Mouse (Mus musculus): ENCODE results near the gene Gli1.
"Not testable (repeated sequence)": the region's sequence is repeated elsewhere in the genome, so short reads cannot be mapped to it uniquely, and the experiment has no call there.

Gli1 gene

GRCm38 (mm10) chr10:127326017-127326801, 15.6 kb downstream of the Gli1 start:
- in situ Hi-C loops (cut with MboI; ENCODE audit: low pct_unique_long_range_greater_than_20kb in 1 of 2, low sequenced_read_pairs in 2 of 2, unreplicated experiment in 1 of 2): no loop called here

- in situ Hi-C loops (cut with MboI; ENCODE audit: low pct_unique_long_range_greater_than_20kb in 1 of 2, low sequenced_read_pairs in 2 of 2, unreplicated experiment in 1 of 2): no loop called here
Measured at GRCm38 (mm10) chr10:127325454-127326016, 16.2 kb downstream of the Gli1 start.

DNA sequence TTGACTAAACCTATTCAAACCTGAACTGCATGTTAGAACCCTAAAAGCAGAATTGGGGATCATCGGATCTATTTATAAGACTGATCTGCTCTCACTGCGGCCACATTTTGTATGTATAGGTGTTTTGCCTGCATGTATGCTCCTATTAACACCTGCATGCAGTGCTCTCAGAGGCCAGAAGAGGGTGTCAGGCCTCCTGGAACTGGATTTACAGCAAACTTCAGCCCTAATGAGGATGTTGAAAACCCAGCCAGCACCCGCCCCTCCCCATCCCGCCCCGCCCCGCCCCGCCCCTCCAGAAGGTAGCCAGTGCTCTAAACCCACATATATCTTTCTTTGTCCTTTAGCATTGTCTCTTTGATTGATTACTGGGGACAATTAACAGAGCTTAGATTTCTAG, 17.3 kb downstream of the Gli1 start:
- in situ Hi-C loops (cut with MboI; ENCODE audit: low pct_unique_long_range_greater_than_20kb in 1 of 2, low sequenced_read_pairs in 2 of 2, unreplicated experiment in 1 of 2): no loop called here

- in situ Hi-C loops (cut with MboI; ENCODE audit: low pct_unique_long_range_greater_than_20kb in 1 of 2, low sequenced_read_pairs in 2 of 2, unreplicated experiment in 1 of 2): no loop called here
Measured at GRCm38 (mm10) chr10:127323131-127323855, 18.5 kb downstream of the Gli1 start.

DNA sequence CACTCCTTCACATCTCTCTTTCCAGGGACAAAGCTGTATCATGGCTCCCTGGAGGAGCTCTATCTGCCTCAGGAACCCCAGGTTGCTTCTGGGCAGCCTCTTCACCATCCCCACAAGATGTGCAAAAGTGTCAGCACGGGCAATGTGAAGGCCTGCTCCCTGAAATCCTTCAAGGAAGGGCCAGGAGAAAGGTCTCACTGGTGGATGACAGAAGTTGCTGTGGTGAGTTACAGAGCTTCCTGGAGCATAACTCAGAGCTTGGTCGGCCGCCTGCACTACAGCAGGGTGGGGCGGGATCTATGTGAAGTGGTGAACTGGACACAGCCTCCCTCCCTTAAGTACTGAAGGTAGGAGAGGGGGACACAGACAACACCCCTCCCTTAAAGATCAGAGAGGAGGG, 19.1 kb downstream of the Gli1 start:
- in situ Hi-C loops (cut with MboI; ENCODE audit: low pct_unique_long_range_greater_than_20kb in 1 of 2, low sequenced_read_pairs in 2 of 2, unreplicated experiment in 1 of 2): no loop called here

DNA sequence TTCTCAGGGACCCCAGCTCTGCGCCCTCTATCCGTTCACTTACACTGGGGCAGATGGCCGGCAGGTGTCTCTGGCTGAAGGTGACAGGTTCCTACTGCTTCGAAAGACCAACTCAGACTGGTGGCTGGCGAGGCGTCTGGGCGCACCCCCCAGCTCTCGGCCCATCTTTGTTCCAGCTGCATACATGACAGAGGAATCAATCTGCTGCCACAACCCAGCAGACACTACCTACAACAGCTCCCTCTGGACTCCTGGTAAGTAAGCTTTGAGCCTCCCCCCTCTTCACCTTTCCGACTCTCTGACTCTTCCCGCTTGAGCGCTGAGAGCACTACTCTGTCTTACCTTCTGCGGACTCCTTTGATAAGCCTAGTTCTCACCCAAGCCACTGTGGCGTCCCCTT, 19.6 kb downstream of the Gli1 start:
- in situ Hi-C loops (cut with MboI; ENCODE audit: low pct_unique_long_range_greater_than_20kb in 1 of 2, low sequenced_read_pairs in 2 of 2, unreplicated experiment in 1 of 2): no loop called here

DNA sequence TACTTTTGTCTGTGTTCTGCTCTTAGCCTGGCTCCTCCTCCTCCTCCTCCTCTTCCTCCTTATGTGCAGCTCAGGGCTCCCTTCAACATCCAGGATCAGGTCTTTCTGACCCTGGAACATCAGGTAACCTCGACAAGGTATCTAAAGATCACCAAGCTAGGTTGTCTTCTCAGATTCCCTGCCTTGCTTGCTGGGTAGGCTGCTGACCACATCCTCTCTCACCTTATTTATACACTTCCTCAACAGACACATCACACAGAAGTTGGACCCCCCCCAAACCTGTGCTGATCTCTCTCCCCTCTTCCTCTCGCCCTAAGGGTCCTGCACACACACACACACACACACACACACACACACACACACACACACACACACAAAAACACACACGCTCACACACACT, 20.2 kb downstream of the Gli1 start, which contains the start of gene Arhgap9:
Arhgap9 (plus strand) TSS at position 344 of the 400 bp plus-strand sequence.
- in situ Hi-C loops (cut with MboI; ENCODE audit: low pct_unique_long_range_greater_than_20kb in 1 of 2, low sequenced_read_pairs in 2 of 2, unreplicated experiment in 1 of 2): no loop called here

- in situ Hi-C loops (cut with MboI; ENCODE audit: low pct_unique_long_range_greater_than_20kb in 1 of 2, low sequenced_read_pairs in 2 of 2, unreplicated experiment in 1 of 2): no loop called here
Measured at GRCm38 (mm10) chr10:127319969-127320368, 21.8 kb downstream of the Gli1 start.

GRCm38 (mm10) chr10:127318009-127318408, 23.8 kb downstream of the Gli1 start:
- in situ Hi-C loops (cut with MboI; ENCODE audit: low pct_unique_long_range_greater_than_20kb in 1 of 2, low sequenced_read_pairs in 2 of 2, unreplicated experiment in 1 of 2): no loop called here

DNA sequence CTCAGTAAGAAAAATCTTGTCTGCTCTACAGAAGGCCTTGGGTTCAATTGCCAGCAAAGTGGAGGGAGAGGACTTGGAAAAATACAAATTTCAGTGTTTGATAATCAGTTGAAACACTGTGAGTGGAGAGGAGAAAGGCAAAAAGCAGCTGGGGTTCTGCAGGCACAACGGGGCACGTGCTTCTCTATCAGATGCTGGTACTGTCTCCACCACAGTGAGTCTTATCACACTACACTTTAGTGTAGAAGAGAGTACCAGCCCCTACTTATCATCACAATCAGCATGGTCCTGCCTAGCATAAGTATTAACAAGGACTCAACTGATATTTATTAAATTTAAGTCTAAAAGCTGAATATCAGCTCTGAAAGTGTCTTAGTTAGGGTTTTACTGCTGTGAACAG, 24.5 kb downstream of the Gli1 start:
- in situ Hi-C loops (cut with MboI; ENCODE audit: low pct_unique_long_range_greater_than_20kb in 1 of 2, low sequenced_read_pairs in 2 of 2, unreplicated experiment in 1 of 2): no loop called here

GRCm38 (mm10) chr10:127314950-127315349, 26.8 kb downstream of the Gli1 start:
- in situ Hi-C loops (cut with MboI; ENCODE audit: low pct_unique_long_range_greater_than_20kb in 1 of 2, low sequenced_read_pairs in 2 of 2, unreplicated experiment in 1 of 2): not testable (repeated sequence)

DNA sequence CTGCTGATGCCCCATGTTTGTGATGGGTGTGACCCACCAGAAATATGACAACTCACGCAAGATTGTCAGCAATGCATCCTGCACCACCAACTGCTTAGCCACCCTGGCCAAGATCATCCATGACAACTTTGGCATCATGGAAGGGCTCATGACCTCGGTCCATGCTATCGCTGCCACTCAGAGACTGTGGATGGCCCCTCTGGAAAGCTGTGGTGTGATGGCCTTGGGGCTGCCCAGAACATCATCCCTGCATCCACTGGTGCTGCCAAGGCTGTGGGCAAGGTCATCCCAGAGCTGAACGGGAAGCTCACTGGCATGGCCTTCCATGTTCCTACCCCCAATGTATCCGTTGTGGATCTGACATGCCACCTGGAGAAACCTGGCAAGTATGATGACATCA, 28.3 kb downstream of the Gli1 start:
- in situ Hi-C loops (cut with MboI; ENCODE audit: low pct_unique_long_range_greater_than_20kb in 1 of 2, low sequenced_read_pairs in 2 of 2, unreplicated experiment in 1 of 2): not testable (repeated sequence)

GRCm38 (mm10) chr10:127312858-127313257, 28.9 kb downstream of the Gli1 start:
- in situ Hi-C loops (cut with MboI; ENCODE audit: low pct_unique_long_range_greater_than_20kb in 1 of 2, low sequenced_read_pairs in 2 of 2, unreplicated experiment in 1 of 2): no loop called here

DNA sequence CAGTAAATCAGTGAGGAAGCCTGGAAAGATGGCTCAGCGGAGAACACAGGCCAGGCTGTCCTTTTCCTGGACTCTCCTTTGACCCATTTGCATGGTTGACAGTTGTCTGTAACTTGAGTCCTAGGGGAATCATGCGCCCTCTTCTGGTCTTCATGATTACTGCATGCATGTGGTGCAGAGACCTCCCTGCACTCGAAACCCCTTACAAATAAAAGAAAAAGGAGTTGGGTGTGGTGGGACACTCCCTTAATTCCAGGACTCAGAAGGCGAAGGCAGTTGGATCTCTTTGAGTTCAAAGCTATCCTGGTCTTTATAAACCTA, 29.5 kb downstream of the Gli1 start:
- in situ Hi-C loops (cut with MboI; ENCODE audit: low pct_unique_long_range_greater_than_20kb in 1 of 2, low sequenced_read_pairs in 2 of 2, unreplicated experiment in 1 of 2): no loop called here

DNA sequence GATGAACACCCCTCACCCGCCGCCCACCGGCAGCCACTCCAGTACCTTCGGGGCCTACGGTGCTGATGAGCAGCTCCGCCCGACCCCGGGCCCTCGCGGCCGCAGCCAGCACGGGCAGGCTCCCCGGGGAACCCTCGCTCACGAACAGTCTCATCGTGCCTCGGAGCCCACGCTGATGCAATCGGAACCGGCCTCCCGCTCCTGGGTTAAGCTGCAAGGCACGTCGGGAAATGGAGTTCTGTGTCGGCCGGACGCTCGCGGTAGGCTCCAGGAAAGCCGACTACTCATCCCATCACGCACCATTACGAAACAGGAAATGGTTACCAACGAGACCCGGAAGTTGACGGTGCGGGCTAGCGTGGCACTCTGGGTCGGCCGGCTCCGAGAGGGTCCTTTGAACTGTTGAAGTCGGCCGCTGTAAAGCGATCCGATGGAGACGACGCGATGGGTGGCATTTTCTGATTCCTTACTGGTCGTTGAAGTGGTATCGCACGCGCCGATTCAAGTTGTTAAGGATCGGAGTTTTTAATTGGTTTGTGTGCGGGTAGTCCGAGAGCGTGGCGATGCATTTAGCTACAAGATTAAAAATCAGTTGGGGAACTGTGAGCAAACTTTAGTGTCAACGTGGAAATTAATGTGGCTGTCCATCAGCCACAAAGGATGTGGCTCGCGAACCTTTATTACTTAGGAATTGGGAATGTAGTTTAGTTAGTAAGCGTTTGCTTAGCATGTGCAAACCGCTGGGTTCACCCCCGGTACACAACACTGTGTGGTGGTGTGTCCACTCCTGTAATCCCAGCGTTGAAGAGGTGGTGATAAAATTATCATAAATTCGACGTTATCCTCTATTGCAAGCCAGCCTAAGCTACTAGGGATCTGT, 30.1 kb downstream of the Gli1 start, which contains the start of gene Mars:
Mars (minus strand) TSS at position 311 of the 880 bp plus-strand sequence.
- in situ Hi-C loops (cut with MboI; ENCODE audit: low pct_unique_long_range_greater_than_20kb in 1 of 2, low sequenced_read_pairs in 2 of 2, unreplicated experiment in 1 of 2): no loop called here

DNA sequence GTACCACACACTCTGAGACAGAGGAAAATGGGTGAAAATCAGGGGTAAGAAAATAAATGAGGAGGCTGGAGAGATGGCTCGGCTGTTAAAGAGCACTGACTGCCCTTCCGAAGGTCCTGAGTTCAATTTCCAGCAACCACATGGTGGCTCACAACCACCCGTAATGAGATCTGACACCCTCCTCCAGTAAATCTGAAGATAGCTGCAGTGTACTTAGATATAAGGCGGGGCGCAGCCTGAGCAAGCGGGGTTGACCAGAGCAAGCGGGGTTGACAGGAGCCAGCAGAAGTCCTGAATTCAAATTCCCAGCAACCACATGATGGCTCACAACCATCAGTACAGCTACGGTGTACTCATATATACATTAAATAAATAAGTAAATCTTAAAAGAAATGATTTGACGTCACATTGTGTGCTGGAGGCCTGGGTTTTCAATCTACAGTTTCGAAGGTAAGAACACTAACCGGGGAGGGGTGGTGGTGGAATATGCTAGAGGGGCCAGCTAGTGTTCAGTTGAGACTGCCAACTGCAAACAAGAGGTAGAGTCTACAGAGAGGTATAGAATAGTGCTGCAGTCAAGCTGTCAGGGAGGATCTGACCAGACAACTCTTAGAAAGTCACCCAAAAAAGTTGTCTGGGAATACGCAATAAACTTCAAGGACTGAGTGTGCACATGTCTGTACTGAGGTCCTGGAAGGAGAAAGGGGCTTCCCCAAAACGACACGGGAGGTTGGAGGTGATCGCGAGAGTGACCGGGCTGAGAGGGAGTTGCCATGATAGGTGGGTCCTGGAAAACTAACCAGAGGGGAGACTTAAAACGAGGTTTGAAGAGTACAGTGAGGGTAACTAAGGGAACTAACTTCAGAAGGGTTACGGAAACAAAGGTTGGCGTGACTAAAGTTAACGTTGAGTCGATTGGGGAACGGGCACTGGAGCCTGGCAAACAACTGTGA, 31.0 kb downstream of the Gli1 start:
- in situ Hi-C loops (cut with MboI; ENCODE audit: low pct_unique_long_range_greater_than_20kb in 1 of 2, low sequenced_read_pairs in 2 of 2, unreplicated experiment in 1 of 2): no loop called here

DNA sequence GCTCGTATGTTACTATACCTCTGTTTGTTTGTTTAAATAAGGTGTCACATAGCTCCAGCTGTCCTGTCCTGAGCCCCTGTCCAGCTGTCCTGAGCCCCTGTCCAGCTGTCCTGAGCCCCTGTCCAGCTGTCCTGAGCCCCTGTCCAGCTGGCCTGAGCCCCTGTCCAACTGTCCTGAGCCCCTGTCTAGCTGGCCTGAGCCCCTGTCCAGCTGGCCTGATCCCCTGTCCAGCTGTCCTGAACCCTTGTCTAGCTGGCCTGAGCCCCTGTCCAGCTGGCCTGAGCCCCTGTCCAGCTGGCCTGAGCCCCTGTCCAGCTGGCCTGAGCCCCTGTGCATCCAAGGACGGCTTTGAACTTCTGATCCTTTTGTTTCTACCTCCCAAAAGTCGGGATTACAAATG, 32.6 kb downstream of the Gli1 start:
- in situ Hi-C loops (cut with MboI; ENCODE audit: low pct_unique_long_range_greater_than_20kb in 1 of 2, low sequenced_read_pairs in 2 of 2, unreplicated experiment in 1 of 2): not testable (repeated sequence)

DNA sequence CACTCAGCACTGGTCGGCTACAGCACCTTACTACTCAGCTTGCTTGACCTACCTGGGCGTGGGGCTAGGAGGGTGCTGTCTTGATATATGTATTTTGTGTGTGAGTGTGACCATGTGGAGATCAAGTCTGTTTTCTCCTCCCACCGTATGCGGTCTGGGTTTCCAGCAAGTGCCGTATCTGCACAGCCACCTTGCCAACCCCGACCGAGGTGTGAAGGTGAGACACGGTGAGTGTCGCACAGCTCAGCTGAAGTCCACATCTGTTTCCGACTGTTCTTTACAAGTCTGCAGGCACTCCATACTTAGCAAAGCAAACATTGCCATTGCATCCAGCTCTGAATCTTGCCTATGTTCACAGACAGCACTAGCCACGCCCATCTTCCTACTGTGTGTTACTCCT, 38.6 kb downstream of the Gli1 start:
- in situ Hi-C loops (cut with MboI; ENCODE audit: low pct_unique_long_range_greater_than_20kb in 1 of 2, low sequenced_read_pairs in 2 of 2, unreplicated experiment in 1 of 2): no loop called here

Measured in mouse embryonic stem cell (cell line).